Mouse (Mus musculus): ENCODE results near the gene Tas2r118.

Gene Tas2r118

GRCm38 (mm10) chr6:23969960-23970359 is at the start of gene Tas2r118:
Gene Tas2r118 (minus strand): TSS chr6:23970060.
- in situ Hi-C loops (cut with MseI, MboI), result no loop called here

DNA sequence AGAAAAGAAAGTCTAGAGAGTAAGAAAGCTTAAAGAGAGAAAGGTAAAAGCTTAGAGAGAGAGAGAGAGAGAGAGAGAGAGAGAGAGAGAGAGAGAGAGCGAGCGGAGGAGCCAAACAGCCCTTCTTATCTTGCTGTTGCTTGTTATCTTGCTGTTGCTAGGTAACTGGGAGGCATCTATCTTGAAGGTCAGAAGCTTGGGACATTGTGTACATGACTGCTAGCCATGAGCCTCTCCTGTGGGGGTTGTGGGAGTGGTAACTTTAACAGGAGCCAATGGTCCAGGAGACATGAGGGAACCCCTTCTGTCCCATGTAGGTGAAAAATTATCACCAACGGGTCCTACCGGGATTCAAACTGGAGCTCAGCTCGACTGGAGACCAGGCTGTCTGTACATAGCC is 48.5 kb upstream of the Tas2r118 start:
- in situ Hi-C loops (cut with MseI, MboI), result no loop called here

- in situ Hi-C loops (cut with MseI, MboI), result no loop called here
These were observed 23.4 kb upstream of the Tas2r118 start for GRCm38 (mm10) chr6:23993276-23993675.

DNA sequence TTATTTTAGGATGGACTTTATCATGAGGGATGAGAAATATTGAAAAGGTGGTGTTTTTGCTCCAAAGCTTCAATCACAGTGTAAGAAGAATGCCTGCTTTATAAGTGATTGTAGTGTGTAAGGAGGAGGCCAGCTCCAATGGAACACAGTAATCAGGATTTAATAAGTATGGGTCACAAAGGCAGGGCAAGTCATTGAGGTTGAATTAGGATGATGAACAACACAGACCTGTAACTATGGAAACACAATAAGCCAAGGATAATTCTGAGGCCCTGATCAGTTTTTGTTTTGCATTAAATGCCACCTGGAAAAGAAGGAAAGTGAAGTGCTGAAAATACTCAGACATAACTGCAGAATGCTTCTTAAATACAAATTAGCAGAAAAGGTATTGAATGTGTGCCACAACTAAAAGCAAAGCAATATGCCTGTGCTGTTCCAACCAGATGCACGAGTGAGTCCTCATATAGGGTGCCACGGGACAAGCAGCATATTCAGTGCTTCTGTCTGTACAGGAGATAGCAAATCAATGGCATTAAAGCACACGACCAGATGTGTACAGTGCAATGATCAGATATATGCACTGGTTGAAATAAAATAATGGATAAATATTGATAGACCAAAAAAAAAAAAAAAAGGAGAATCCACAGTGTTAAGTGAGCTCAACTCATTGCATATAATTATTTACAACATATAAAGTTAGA is 21.0 kb upstream of the Tas2r118 start:
- in situ Hi-C loops (cut with MseI, MboI), result no loop called here

DNA sequence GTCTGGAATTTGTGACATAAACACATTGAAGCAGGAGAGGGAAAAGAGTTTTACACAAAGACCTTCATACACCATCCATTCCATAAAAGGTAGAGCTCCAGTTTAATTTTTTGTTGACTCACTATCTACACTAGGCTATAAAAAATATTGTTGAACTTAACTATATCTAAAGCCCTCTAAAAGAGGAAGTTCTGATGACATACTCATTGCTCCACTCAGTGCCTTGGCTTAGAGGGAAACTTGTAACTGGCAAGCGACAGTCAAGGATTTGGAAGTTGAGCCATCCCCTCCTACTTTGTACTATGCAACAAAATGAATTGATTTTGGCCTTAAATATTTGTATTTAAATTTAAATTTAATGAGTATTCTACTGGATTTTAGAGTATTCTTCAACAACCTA is 16.4 kb upstream of the Tas2r118 start:
- in situ Hi-C loops (cut with MseI, MboI), result no loop called here

GRCm38 (mm10) chr6:23966980-23967379 is 2.9 kb downstream of the Tas2r118 start:
- in situ Hi-C loops (cut with MseI, MboI), result no loop called here

GRCm38 (mm10) chr6:23965925-23966324 is 3.9 kb downstream of the Tas2r118 start:
- in situ Hi-C loops (cut with MseI, MboI), result no loop called here

- in situ Hi-C loops (cut with MseI, MboI), result no loop called here
These were observed 6.1 kb downstream of the Tas2r118 start for GRCm38 (mm10) chr6:23963741-23964140.

DNA sequence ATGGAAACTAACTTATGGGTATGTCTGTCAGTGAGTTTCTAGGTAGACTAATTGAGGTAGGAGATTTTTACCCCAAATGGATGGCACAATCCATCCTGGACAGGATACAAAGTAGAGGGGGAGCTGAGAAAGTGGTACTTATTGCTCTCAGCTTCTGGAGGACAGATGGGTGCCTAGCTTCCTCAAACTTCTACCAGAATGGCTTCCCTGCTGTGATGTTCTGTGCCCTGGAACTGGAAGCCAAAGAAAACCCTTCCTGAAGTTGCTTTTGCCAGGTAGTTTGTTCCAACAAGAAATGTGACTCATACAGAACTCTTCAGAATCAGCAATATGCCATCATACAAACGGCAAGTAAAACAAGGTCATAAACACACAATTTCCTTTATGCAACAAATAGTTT is 29.1 kb downstream of the Tas2r118 start:
- in situ Hi-C loops (cut with MseI, MboI), result no loop called here

DNA sequence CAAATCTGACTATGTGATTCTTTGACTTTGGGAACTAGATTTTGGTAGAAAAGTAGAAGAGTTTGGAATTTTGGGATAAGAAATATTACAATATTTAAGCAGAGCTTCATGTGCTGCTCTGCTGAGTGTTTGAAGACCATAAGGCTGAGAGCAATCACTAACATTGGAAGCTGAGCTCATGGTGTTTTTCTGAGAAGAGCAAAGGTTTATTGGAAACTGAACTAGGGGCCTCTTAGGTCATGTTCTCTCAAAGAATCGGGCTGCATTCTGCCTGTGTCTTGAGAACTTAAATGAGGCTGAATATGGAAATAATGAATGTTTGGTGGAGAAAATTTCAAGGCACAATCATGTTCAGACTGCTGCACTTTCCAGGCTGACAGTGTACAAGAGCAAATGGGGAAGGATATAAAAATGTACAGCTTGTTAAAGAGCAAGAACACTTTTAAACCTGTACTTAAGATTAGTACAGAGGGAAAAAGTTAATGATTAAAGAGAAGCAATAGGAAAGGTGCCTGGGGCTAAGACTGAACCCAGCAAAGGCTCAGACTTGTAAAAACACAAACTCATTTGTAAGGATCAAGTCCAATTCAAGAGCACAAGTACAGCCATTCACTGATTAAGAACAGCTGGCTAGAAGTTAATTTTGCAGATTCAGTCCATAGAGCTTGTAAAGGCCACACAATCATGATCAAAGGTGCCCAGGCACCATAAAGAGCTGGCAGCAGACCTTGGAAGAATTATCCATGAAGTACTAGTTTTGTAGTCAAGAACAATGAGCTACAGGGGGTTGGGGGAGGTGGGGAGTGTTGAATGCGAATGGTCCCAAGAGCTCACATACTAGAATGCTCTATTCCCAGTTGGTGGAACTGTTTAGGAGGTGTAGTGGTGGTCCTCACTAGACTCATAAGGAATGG is 31.0 kb downstream of the Tas2r118 start:
- in situ Hi-C loops (cut with MseI, MboI), result no loop called here

GRCm38 (mm10) chr6:23936414-23936813 is 33.4 kb downstream of the Tas2r118 start:
- in situ Hi-C loops (cut with MseI, MboI), result no loop called here

GRCm38 (mm10) chr6:23923806-23924205 is 46.1 kb downstream of the Tas2r118 start:
- in situ Hi-C loops (cut with MseI, MboI), result no loop called here

Data from mouse trophoblast stem cell (cell line).